Mouse (Mus musculus): Measurements from ENCODE around the gene Olfr312. TPM values are rescaled to one million over a fixed set of nuclear protein-coding genes. Genes with fewer than 3 reads are reported as not detected.
"Not testable (repeated sequence)": the region's sequence is repeated elsewhere in the genome, so short reads cannot be mapped to it uniquely, and the experiment has no call there.

Gene Olfr312
- total RNA-seq (2021): not detected

GRCm38 (mm10) chr11:58828937-58829336, at the start of gene Olfr312:
Gene Olfr312 (plus strand): TSS chr11:58829237.
- DNase-seq (ENCODE audit: low spot score in 2 of 2); intact Hi-C loops (cut with DNase I): not testable (repeated sequence)

- DNase-seq (ENCODE audit: low spot score in 2 of 2): no peak
- intact Hi-C loops (cut with DNase I): no loop called here
These were observed 46.5 kb upstream of the Olfr312 start, which contains the start of gene Olfr314 for GRCm38 (mm10) chr11:58782480-58783089. Gene Olfr314 (plus strand): TSS chr11:58782952.

DNA sequence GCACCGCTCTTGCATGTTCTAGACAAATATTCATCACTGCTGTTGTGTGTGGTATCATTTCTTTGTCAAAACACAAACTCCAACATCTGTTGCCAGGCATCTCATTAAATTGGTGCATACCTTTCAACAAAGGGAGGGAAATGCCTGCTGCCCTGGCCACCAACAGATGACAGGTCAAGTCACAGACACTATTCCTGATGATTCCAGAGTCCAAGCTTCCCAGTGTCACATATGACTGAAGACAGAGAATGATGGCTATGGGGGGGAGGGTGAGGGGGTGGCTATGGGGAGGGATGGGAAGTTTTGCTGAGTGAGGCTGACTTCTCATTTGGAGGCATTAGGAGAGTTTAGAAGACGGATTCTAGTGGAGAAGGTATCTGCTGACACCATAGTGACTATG, 44.9 kb upstream of the Olfr312 start:
- DNase-seq (ENCODE audit: low spot score in 2 of 2): no peak
- intact Hi-C loops (cut with DNase I): no loop called here

DNA sequence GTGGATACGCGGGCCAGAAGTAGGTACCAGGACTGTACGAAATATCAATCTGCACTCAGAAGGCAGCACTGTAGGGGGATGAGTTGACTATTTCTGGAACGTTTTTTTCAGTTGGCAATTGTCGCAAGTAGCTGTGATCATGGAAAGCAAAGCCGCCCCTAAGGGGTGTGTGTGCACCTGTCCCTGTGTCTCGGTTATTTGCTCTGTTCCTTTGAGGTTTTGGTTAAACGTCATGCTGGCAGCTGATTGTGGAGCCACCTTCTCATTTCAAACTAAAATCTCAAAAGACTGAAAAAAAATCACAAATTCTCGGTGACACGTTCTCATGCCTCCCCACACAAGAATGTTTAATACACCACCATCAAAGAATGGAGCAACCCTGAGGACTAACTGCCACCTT, 41.4 kb upstream of the Olfr312 start:
- no peak for DNase-seq (ENCODE audit: low spot score in 2 of 2)
- intact Hi-C loops (cut with DNase I): no loop called here

DNA sequence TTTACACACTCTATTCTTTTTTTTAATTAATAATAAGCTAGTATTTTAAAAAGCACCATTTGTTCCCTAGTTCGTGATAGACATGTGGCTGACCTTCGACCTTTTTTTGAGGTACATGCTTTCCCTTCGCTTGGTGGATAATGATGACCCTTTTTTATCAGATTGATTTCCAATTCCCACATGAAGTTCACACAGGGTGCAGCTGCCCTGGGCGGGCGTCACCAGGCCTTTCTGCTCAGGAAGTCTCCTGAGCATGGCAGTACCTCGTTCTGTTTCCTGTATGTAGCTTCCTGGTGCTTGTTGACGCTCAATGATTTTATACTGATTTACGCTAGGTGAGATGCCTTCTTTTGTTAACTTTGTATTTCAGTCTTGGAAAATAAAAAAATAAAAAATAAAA, 40.7 kb upstream of the Olfr312 start:
- no peak for DNase-seq (ENCODE audit: low spot score in 2 of 2)
- intact Hi-C loops (cut with DNase I): no loop called here

- intact Hi-C loops (cut with DNase I): no loop called here
- DNase-seq (ENCODE audit: low spot score in 2 of 2): no peak
These were observed 39.5 kb upstream of the Olfr312 start for GRCm38 (mm10) chr11:58789532-58789931.

DNA sequence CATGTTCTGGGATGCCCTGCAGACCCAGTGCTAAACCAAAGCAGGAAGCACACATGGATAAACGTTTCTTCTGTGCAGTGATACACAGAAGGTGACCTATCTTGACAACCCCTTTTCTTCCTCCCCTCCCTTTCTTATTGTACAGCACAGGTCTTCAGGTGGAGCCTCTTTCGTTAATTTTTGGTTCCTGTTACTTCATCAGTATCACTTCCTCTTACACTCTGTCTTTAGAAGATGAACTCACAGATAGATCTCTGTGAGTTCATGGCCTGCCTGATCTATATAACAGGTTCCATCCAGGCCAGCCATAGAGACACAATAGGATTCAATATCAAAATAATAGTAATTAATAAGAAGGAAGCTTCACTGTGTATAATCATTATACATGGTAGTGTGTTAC, 39.0 kb upstream of the Olfr312 start:
- intact Hi-C loops (cut with DNase I): no loop called here
- no peak for DNase-seq (ENCODE audit: low spot score in 2 of 2)

DNA sequence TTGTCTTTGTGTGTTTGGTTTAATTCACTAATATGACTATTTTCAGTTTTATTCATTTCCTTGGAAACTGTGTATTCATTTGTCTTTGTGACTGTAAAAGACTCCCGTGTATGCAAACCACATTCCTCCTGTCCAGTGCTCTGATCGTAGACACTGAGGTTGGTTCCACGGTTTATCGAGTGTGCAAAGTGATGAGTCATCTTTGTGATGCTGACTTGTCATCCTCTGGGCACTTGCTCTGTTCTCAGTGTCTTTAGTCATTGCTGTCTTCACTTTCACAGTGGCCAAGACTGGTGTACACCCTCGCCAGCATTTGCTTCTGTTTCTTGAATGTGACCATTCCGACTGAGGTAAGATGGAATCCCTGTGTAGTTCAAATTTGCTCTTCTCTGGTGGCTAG, 38.4 kb upstream of the Olfr312 start:
- intact Hi-C loops (cut with DNase I): no loop called here
- no peak for DNase-seq (ENCODE audit: low spot score in 2 of 2)

DNA sequence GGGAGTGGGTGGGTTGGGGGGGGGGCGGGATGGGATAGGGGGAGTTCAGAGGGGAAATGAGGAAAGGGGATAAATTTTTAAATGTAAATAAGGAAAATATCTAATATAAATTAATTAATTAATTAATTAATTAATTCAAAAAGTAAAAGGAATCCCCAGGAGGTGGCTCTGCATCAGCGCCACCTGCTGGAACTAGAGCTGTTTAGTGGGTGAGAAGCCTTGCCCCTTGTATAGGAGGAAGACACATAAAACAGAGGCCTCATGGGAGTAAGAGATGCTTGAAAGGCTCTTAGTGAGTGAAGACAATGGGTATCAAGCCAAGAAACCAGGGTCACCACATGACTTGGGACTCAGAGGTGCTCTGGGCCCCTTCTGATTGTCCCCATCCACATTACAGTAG, 33.2 kb upstream of the Olfr312 start:
- DNase-seq (ENCODE audit: low spot score in 2 of 2): no peak
- intact Hi-C loops (cut with DNase I): no loop called here

DNA sequence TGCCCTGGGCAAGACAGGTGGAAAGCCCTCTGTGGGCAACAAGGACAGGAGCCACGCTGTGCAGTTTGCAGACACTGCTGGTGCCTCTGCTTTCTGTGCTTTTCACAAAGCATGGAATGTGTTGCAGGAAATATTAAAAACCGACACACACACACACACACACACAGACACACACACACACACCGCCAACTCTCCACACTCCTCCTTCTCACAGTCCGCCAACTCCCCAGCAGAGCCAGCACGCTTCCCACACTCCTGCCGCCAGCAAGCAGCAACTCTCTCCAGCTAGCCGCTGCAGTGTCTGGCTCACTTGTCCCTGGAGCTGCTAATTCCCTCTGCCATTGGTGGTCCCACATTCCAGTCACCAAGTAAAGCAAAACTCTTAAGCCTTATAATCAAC, 32.2 kb upstream of the Olfr312 start:
- peak; percentile 71 to 77 for DNase-seq (ENCODE audit: low spot score in 2 of 2)
- intact Hi-C loops (cut with DNase I): no loop called here

DNA sequence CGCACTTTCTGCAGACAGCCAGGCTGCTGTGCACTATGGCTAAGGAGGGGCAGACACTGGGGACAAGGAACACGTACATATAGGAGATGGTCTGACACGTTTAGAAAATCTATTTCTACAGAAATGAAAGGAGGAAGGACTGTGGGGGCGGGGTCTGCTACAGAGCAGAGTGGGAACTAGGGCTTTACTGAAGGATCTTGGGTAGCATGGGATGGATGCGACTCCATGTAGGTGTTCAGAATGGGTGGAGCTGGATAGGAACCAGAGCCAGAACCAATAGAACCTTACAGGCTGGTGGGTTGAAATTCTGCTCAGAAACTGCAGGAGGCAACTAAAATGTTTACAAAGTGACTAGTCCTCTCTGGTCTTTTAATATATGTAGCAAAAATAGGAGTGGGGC, 29.3 kb upstream of the Olfr312 start:
- DNase-seq (ENCODE audit: low spot score in 2 of 2): peak; percentile 22 to 30
- intact Hi-C loops (cut with DNase I): no loop called here

DNA sequence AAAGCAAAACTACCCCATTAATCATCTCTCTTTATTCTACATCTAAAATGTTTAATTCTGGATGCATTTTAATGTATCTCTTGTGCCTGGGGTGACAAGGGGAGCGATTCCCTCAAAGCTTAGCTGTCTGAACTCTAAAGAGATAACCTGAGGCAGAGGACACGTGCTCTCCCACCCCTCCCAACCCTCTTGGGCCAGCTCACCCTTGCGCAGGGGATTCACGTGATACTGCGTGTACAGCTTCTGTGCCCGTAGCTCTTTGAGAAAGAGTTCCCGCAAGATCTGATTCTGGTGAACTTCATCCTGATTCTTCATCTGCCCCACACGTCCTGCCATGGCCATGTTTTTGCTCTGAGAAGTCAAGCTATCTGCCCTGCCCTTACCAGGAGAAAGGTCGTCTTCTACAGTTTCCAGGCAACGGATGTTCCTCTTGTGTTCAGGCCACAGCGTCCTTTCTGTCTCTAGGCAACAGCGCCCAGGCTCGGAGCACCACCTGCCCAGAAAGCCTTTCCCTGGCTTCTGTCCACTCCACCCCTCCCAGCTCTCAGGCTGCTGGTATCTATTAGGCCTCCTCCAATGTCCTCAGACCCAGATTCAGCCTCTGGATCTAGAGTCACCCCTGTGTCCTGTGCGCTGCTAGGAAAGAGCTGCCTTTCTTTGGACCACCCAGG, 27.3 kb upstream of the Olfr312 start, which contains the start of gene Fam183b:
Fam183b (minus strand) TSS at position 403 of the 671 bp plus-strand sequence.
- intact Hi-C loops (cut with DNase I): no loop called here

DNA sequence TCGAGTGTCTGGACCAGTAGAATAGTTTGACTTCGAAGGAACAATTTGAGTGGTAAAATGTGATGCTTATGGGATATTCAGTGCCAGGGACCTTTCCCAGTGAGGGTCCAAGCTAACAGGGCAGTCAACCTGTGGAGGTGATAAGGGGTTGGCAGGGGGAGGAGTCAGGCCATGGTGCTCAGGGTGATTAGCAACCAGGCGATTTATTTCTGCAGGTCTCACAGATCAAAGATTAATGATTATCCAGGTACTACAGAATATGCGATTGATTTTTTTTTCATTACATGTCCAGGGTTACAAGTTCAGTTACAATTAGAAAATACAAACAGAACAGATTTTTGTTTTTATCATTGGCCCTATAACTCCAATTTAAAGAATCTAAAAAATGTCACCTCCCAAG, 25.2 kb upstream of the Olfr312 start:
- intact Hi-C loops (cut with DNase I): no loop called here
- no peak for DNase-seq (ENCODE audit: low spot score in 2 of 2)

More for the DNA sequence above, 27.3 kb upstream of the Olfr312 start, which contains the start of gene Fam183b:
- peak in 1 of 2 experiments; percentile 23 for DNase-seq (ENCODE audit: low spot score in 2 of 2)

DNA sequence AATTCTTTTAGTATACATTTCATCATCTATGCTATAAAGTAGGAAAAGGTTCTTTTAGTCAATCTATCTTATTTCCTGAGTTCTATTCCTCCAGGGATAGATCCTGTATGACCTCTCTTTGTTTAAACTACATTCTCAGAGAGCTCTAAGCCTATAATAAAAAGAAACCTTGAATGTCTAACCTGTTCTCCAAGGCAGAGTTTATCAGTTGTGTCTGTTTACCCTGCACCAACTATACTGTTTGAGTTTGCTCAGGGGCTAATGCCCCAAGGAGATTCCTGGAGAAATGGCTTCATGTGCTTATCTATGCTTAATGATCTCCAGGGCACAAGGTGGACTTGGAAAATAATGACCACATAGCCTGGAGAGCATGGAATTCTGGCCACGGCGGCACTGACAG, 24.6 kb upstream of the Olfr312 start:
- intact Hi-C loops (cut with DNase I): no loop called here
- no peak for DNase-seq (ENCODE audit: low spot score in 2 of 2)

GRCm38 (mm10) chr11:58812001-58812400, 17.0 kb upstream of the Olfr312 start:
- intact Hi-C loops (cut with DNase I): no loop called here
- DNase-seq (ENCODE audit: low spot score in 2 of 2): no peak

- intact Hi-C loops (cut with DNase I); DNase-seq (ENCODE audit: low spot score in 2 of 2): not testable (repeated sequence)
These were observed 14.3 kb upstream of the Olfr312 start, which contains the start of gene Olfr313 for GRCm38 (mm10) chr11:58814700-58815099. Gene Olfr313 (plus strand): TSS chr11:58815000.

GRCm38 (mm10) chr11:58815676-58816075, 13.4 kb upstream of the Olfr312 start:
- DNase-seq (ENCODE audit: low spot score in 2 of 2): no peak
- intact Hi-C loops (cut with DNase I): no loop called here

GRCm38 (mm10) chr11:58829764-58830163, 727 bp downstream of the Olfr312 start:
- DNase-seq (ENCODE audit: low spot score in 2 of 2): no peak
- intact Hi-C loops (cut with DNase I): no loop called here

DNA sequence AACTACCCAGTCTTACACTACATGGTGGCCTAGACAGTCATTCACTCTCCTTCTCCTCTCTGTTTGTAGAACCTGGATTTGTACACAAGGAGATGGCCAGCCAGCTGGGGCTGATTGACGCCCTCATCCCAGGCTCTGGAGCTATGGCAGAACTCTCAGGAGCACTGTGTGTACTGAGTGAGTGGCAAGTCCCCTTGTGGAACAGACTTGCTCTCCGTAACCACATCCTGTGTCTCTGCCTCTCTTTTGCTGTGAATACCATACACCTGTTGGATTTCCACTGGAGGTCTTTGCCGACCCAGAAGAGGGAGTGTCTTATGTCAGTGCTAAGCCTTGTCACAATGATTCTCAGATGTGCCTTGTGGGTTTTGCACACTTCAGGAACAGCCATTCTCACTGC, 3.5 kb downstream of the Olfr312 start:
- intact Hi-C loops (cut with DNase I); DNase-seq (ENCODE audit: low spot score in 2 of 2): not testable (repeated sequence)

GRCm38 (mm10) chr11:58838951-58839350, 9.9 kb downstream of the Olfr312 start, which contains the start of gene Olfr311:
Gene Olfr311 (plus strand): TSS chr11:58839251.
- intact Hi-C loops (cut with DNase I); DNase-seq (ENCODE audit: low spot score in 2 of 2): not testable (repeated sequence)

- peak; percentile 84 to 88 for DNase-seq (ENCODE audit: low spot score in 2 of 2)
- intact Hi-C loops (cut with DNase I): no loop called here
These were observed 18.0 kb downstream of the Olfr312 start, which contains the start of gene Gm12258 for GRCm38 (mm10) chr11:58846919-58847461. Gene Gm12258 (plus strand): TSS chr11:58847158.
